Mouse (Mus musculus) CH12.LX (cell line): Measurements from ENCODE around the gene Nes.

Experiments used
- CTCF ChIP-seq, 2 experiments: IDR thresholded peaks in 1 of 2; conservative IDR thresholded peaks in 1 of 2; 2 replicates each; pipeline ENCODE4 v1.5.1; 2011 to 2012; ENCODE audit warnings: low read depth in 2 of 2, low read length in 2 of 2, improper control_type of control experiment in 1 of 2, inconsistent platforms in 1 of 2, mild to moderate bottlenecking in 1 of 2, moderate library complexity in 1 of 2
- ELF1 ChIP-seq: IDR thresholded peaks from 2 replicates; pipeline ENCODE4 v1.6.1; 2014; ENCODE audit warnings: low read depth, mild to moderate bottlenecking, inconsistent platforms, low read length, improper control_type of control experiment
- HCFC1 ChIP-seq: IDR thresholded peaks from 2 replicates; pipeline ENCODE4 v1.6.1; 2012; ENCODE audit warnings: low read depth, mild to moderate bottlenecking, inconsistent platforms, low read length, improper control_type of control experiment
- MAX ChIP-seq: IDR thresholded peaks from 2 replicates; pipeline ENCODE4 v1.6.1; 2011; ENCODE audit warnings: low read length, improper control_type of control experiment
- NRF1 ChIP-seq: IDR thresholded peaks from 2 replicates; pipeline ENCODE4 v1.6.1; 2014; ENCODE audit warnings: low read depth, mild to moderate bottlenecking, inconsistent platforms, low read length, improper control_type of control experiment, moderate library complexity
- PAX5 ChIP-seq: IDR thresholded peaks from 2 replicates; pipeline ENCODE4 v1.6.1; 2012; ENCODE audit warnings: low read length, inconsistent platforms, mixed read lengths
- USF1 ChIP-seq: IDR thresholded peaks from 2 replicates; pipeline ENCODE4 v1.6.1; 2014; ENCODE audit warnings: low read depth, mild to moderate bottlenecking, inconsistent platforms, low read length, improper control_type of control experiment
- ZKSCAN1 ChIP-seq: IDR thresholded peaks from 2 replicates; pipeline ENCODE4 v1.6.1; 2012; ENCODE audit warnings: low read depth, inconsistent platforms, low read length, improper control_type of control experiment, borderline replicate concordance
- ZNF384 ChIP-seq: IDR thresholded peaks from 2 replicates; pipeline ENCODE4 v1.6.1; 2012; ENCODE audit warnings: low read depth, low read length, improper control_type of control experiment, inconsistent platforms

- TF ChIP-seq ELF1 = no peak
- TF ChIP-seq MAX = no peak
- no peak for TF ChIP-seq ZNF384
- no peak for TF ChIP-seq PAX5
- TF ChIP-seq ZKSCAN1 = no peak
- no peak for TF ChIP-seq USF1
- TF ChIP-seq NRF1 = no peak
- TF ChIP-seq HCFC1 = no peak
- peak in 1 of 2 experiments; percentile 100; a peak in 3 of 4 replicates for TF ChIP-seq CTCF (conservative IDR thresholded peaks at IDR 0.05 in 1 of 2, IDR thresholded peaks at IDR 0.05 in 1 of 2; ENCODE audit: low read depth in 2 of 2, low read length in 2 of 2)
Observed at GRCm38 (mm10) chr3:87960586-87961191, 10.2 kb upstream of the Nes start.
